Mouse (Mus musculus) hindbrain, embryonic 10.5 days (tissue): ENCODE results near the gene Slc19a2. TPM values are rescaled to one million over a fixed set of nuclear protein-coding genes. Genes with fewer than 3 reads are reported as not detected.

Experiments
- DNase-seq: peaks from one replicate; pipeline ENCODE4 v3.0.0-alpha.2; 2017; ENCODE audit warnings: low spot score
- H3K27ac ChIP-seq: fragments of 300-500 bp; sonication (generic); 2 replicates; pipeline ENCODE4 v1.5.1; 2016; ENCODE audit warnings: mild to moderate bottlenecking, moderate library complexity
- H3K27me3 ChIP-seq: fragments of 300-500 bp; sonication (generic); 2 replicates; pipeline ENCODE4 v1.6.1; 2016; ENCODE audit warnings: mild to moderate bottlenecking; ENCODE audit not compliant: poor library complexity, insufficient read depth, severe bottlenecking
- H3K36me3 ChIP-seq: fragments of 300-500 bp; sonication (generic); 2 replicates; pipeline ENCODE4 v1.6.1; 2016; ENCODE audit warnings: mild to moderate bottlenecking, moderate library complexity
- H3K4me1 ChIP-seq: fragments of 300-500 bp; sonication (generic); replicated peaks from 2 replicates; pipeline ENCODE4 v1.6.1; 2016; ENCODE audit warnings: mild to moderate bottlenecking
- H3K4me3 ChIP-seq: fragments of 300-500 bp; sonication (generic); 2 replicates; pipeline ENCODE4 v1.5.1; 2016; ENCODE audit warnings: mild to moderate bottlenecking, moderate library complexity
- H3K9me3 ChIP-seq: fragments of 300-500 bp; sonication (generic); 2 replicates; pipeline ENCODE4 v1.6.1; 2016; ENCODE audit warnings: mild to moderate bottlenecking, moderate library complexity
- WGBS: fragments of 180-500 bp; shearing (Covaris S2); methylation state at CpG from one replicate; pipeline ENCODE4 v1.1.7; 2016; 5-methylcytosine and 5-hydroxymethylcytosine counted together
- polyA plus RNA-seq: library from polyadenylated mRNA; unstranded; fragments of >200 nt; fragmentation: Nextera tagmentation; extraction: Ambion mirVana; gene quantifications from 2 replicates; pipeline ENCODE4 v1.2.1, GENCODE M21; 2016

The Slc19a2 gene
- polyA plus RNA-seq, 1 experiment from 2014 or later = 8.2 TPM

DNA sequence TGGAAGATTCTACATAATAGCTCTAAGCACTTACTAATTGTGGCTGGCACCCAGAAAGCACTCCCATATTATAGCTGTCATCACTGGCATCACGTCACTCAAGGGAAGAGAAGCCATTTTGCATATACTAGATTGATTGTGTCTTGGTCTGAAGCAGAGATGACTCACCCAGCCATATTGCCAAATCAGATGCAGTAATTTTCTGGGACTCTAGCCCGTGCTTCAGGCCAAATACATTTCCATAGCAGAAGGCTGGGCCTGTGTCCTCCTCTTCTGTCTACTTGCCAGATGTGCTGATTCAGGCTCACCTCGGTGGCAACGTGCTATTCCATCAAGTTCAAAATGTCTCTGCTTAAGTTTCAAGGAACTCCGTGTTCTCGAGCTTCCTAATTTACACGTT is 12.7 kb downstream of the Slc19a2 start:
- H3K36me3 ChIP-seq = peaks cover 36% of the 10 kb centered on the region
- WGBS = 90% methylated on average over 7 of the region's 7 CpGs

DNA sequence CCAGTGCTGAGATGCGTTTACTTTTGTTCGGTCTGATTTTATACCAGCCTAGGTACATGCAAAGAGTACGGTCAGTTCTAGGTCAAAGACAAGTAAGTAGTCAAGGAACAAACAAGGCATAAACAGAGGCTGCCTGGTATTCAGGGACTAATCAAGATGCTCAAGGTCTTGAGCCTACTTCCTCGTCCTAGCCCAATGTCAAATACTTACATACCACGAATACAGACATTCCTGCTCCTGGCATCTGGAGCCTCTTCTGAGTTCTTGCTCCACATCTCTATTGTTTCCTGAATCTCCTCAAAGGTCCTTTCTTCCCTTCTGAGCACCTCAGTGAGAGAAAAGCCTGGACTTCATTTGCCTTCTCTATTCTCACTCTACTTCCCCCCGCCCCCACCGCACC is 22.1 kb downstream of the Slc19a2 start:
- H3K36me3 ChIP-seq = no peaks in the 10 kb centered on the region
- no peak overlapping the region for H3K27ac ChIP-seq
- H3K4me3 ChIP-seq = no peak overlapping the region
- WGBS = 85% methylated on average over 7 of the region's 7 CpGs
- DNase-seq = no peak
- H3K4me1 ChIP-seq = 0 out of 2 replicates have a peak, but pooled peaks cover 9% of the 10 kb centered on the region
- 0 out of 2 replicates have a peak, but pooled peaks cover 6% of the 10 kb centered on the region for H3K27me3 ChIP-seq
- no peaks in the 10 kb centered on the region for H3K9me3 ChIP-seq

More for the DNA sequence above, 12.7 kb downstream of the Slc19a2 start:
- no peak overlapping the region for H3K27ac ChIP-seq
- no peaks in the 10 kb centered on the region for H3K9me3 ChIP-seq
- no peaks in the 10 kb centered on the region for H3K27me3 ChIP-seq
- no peaks in the 10 kb centered on the region for H3K4me1 ChIP-seq
- no peak for DNase-seq
- H3K4me3 ChIP-seq = no peak overlapping the region

DNA sequence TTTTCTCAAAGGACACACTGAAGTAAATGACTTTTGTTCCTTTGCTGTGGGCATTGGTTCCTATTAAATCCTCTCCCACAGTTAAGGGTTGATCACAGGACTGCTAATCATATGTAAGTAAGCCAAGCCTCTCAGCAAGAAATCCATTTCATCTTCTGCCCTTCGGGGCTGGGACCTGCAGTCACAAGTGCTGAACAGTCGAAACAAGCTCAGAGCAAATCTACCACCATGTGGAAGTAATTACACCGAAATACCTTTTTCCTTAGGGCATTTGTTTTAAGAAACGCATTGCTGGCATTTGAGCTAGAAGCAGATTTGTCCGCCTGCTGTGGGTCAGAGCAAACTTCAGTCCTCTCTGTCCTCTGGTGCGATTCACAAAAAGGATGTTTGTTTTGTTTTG is 24.8 kb downstream of the Slc19a2 start:
- H3K27ac ChIP-seq = no peak overlapping the region
- no peak overlapping the region for H3K4me3 ChIP-seq
- no peak for DNase-seq
- no peaks in the 10 kb centered on the region for H3K36me3 ChIP-seq
- H3K4me1 ChIP-seq = 0 out of 2 replicates have a peak, but pooled peaks cover 7% of the 10 kb centered on the region
- WGBS = 61% methylated on average over 6 of the region's 6 CpGs
- no peaks in the 10 kb centered on the region for H3K9me3 ChIP-seq
- H3K27me3 ChIP-seq = 0 out of 2 replicates have a peak, but pooled peaks cover 6% of the 10 kb centered on the region

DNA sequence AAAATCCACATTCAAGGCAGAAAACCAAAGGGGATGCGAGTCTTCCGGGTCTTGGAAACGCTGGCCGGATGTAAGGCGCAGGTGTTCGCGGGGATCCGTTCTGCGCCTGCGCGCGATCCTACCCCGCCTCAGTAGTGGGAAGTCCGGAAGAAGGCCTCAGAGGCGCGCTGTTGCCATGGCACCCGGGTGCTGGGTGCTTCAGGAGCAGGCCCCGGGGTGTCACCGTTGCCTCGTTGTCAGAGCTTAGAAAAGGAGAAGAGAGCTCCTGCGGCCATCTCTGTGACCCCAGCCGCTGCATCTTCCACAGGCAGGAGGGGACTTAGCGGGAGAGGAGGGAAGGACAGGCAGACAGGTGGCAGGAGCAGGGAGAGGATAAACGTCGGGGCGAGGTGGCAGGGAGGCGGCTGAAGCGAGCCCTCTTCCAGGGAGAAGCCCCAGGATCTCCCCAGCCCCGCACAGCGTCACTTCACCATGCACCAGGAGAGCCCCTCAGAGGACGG is 26.7 kb downstream of the Slc19a2 start, which contains the start of gene Ccdc181:
Gene Ccdc181 (plus strand): TSS at position 131 of the 500 bp plus-strand sequence.
- H3K27me3 ChIP-seq = 0 out of 2 replicates have a peak, but pooled peaks cover 6% of the 10 kb centered on the region
- H3K4me1 ChIP-seq = 0 out of 2 replicates have a peak, but pooled peaks cover 7% of the 10 kb centered on the region
- H3K27ac ChIP-seq = peak within 1 kb of the TSS; percentile 89
- H3K4me3 ChIP-seq = peak within 1 kb of the TSS; percentile 79
- no peaks in the 10 kb centered on the region for H3K9me3 ChIP-seq
- WGBS = under 1% methylated on average over 31 of the region's 31 CpGs
- peaks cover 4% of the 10 kb centered on the region; the same call in 1 of the 2 replicates for H3K36me3 ChIP-seq
- DNase-seq = peak; percentile 94

DNA sequence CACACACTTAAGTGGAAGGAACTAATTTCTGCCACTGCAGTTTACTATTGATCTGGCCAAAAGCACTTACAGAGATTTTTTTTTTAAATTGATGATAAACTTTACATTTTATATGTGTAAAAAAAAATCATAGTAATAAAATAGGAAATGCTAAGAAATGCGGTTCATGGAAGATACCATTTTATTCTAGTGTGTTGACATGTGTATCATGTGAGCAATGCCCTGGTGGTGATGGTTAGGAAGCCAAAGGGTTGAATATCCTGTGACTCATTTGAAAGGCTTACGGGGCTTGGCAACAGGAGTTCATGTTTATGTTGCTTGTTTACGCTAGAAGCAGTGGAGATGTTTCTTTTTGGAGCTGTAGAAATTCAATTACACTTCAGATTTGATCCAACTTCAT is 27.7 kb downstream of the Slc19a2 start:
- H3K27ac ChIP-seq = no peak overlapping the region
- WGBS = 92% methylated on average over 3 of the region's 3 CpGs
- H3K9me3 ChIP-seq = no peaks in the 10 kb centered on the region
- H3K4me1 ChIP-seq = 0 out of 2 replicates have a peak, but pooled peaks cover 7% of the 10 kb centered on the region
- 0 out of 2 replicates have a peak, but pooled peaks cover 6% of the 10 kb centered on the region for H3K27me3 ChIP-seq
- DNase-seq = no peak
- no peak overlapping the region for H3K4me3 ChIP-seq
- H3K36me3 ChIP-seq = peaks cover 5% of the 10 kb centered on the region; the same call in 1 of the 2 replicates

DNA sequence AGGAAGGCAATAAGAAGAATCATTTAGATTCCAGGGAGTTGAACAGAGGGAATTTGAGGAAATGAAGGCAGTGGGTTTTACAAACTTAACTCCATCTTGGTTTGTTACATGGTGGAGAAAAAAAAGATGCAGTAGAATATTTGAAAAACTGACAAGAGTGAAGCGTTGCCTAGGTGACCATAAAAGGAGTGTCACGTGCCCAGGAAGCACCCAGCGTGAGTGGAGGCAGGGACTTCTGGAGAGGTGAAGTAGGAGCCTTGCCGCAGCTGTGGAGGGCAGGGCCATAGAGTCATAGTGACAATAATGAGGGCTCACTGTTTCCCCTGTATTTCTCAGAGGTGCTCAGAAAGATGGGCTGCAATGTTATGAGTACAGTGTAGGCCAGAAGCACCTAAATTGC is 30.5 kb downstream of the Slc19a2 start:
- H3K4me3 ChIP-seq = no peak overlapping the region
- H3K9me3 ChIP-seq = no peaks in the 10 kb centered on the region
- H3K27me3 ChIP-seq = no peaks in the 10 kb centered on the region
- 79% methylated on average over 4 of the region's 4 CpGs for WGBS
- H3K36me3 ChIP-seq = peaks cover 8% of the 10 kb centered on the region
- no peak overlapping the region for H3K27ac ChIP-seq
- 0 out of 2 replicates have a peak, but pooled peaks cover 7% of the 10 kb centered on the region for H3K4me1 ChIP-seq
- DNase-seq = no peak

DNA sequence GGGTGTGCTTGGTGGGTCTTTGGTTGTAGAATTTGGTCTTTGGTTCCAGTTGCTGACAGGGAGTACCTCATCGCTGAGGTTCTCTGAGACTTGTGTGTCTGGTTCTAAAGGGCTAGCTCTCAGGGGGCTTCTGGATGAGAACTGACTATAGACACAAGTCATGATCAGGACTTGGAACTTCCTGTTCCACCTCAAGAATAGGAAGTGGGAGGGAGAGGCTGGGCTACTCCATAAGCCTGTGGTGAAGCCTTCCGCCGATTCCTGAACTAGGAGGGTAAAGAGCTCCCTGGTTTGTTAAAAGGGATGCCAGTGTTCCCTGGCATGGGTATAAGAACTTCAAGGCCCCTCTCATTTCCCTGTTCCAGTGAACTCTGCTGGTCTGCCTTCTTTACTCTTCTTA is 35.2 kb downstream of the Slc19a2 start:
- 95% methylated on average over 3 of the region's 3 CpGs for WGBS
- Histone ChIP-seq H3K9me3 (no peaks in the 10 kb centered on the region), H3K27ac (no peak overlapping the region), H3K4me3 (no peak overlapping the region), H3K4me1 (0 out of 2 replicates have a peak, but pooled peaks cover 3% of the 10 kb centered on the region), H3K27me3 (no peaks in the 10 kb centered on the region), H3K36me3 (peaks cover 8% of the 10 kb centered on the region)
- DNase-seq = no peak

DNA sequence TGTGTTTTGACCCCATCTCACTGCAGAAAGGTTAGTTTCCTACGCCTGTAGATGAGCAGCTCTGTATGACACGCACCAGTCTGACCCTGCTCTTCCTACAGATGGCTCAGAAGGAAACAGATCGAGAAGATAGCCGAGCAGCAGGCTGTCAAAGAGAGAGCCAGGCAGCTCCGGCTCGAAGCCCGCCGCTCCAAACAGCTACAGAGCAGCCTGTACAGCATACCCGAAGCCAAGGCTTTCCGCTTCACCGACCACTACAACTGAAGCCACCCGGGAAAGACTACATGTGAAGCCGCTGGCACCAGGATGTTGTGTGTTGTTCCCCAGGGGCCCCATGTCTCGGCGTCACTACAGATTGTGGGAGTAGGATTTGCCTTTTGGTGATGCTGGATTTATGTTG is 38.6 kb downstream of the Slc19a2 start:
- 60% methylated on average over 15 of the region's 15 CpGs for WGBS
- H3K27me3 ChIP-seq = no peaks in the 10 kb centered on the region
- H3K9me3 ChIP-seq = no peaks in the 10 kb centered on the region
- no peak overlapping the region for H3K27ac ChIP-seq
- DNase-seq = no peak
- H3K36me3 ChIP-seq = peaks cover 28% of the 10 kb centered on the region
- no peak overlapping the region for H3K4me3 ChIP-seq
- 0 out of 2 replicates have a peak, but pooled peaks cover 3% of the 10 kb centered on the region for H3K4me1 ChIP-seq

DNA sequence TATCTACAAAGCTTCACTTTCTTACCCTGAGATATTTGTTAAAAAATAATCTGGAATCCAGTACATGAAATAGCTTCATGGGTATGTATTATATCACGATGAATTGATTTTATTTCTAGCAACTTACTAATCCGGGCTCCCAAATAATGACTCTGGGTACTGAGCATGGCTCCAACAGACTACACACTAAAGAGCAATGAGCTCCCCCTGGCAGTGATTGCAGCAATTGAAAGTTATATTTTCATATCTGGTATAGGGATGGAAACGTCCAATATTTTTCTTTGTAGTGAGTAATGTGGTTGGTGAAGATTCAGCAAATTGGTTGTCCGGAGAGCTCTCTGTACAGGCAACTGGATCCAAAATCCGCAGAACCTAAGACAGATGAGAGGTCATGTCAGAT is 43.2 kb downstream of the Slc19a2 start:
- WGBS = 93% methylated on average over 5 of the region's 5 CpGs
- H3K9me3 ChIP-seq = no peaks in the 10 kb centered on the region
- no peaks in the 10 kb centered on the region for H3K27me3 ChIP-seq
- H3K4me3 ChIP-seq = no peak overlapping the region
- peaks cover 66% of the 10 kb centered on the region for H3K36me3 ChIP-seq
- no peak for DNase-seq
- no peak overlapping the region for H3K27ac ChIP-seq
- H3K4me1 ChIP-seq = 0 out of 2 replicates have a peak, but pooled peaks cover 3% of the 10 kb centered on the region

DNA sequence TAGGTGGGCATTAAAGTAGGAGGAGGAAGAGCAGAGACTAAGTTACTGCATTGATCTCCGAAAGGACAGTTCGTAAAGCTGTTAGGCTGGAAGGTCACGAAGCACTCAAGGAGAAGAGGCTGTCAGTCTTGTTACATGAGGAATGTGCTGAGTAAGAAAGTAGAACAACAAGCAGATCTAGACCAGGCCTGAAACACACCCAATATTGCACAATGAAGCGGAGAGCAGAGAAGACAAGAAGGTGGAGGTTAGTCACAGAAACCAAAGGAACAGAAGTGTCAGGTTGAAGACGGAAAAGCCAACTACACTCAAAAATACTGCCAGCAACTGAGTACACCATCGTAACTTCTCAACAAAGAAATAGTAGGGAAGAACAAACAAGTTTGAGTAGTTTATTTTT is 45.2 kb downstream of the Slc19a2 start:
- no peak overlapping the region for H3K4me3 ChIP-seq
- no peaks in the 10 kb centered on the region for H3K9me3 ChIP-seq
- H3K27me3 ChIP-seq = no peaks in the 10 kb centered on the region
- H3K4me1 ChIP-seq = no peaks in the 10 kb centered on the region
- H3K36me3 ChIP-seq = peaks cover 86% of the 10 kb centered on the region
- H3K27ac ChIP-seq = no peak overlapping the region
- no peak for DNase-seq
- WGBS = 93% methylated on average over 6 of the region's 6 CpGs

DNA sequence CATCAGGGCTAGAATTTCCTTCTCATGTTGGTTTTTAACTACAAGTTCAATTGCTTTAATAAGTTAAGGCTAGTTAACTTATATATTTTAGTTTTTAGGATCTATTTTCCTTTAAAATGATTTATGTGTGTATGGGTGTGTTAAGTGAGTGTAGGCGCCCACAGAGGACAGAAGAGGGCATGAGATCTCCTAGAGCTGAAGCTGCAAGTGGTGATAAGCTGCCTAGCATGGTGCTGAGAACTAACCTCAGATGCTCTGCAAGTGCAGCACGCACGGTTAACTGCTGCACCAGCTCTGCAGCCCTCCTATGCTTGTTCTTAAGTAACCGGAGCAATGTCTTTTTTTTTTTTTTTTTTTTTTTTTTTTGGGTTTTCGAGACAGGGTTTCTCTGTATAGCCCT is 47.6 kb downstream of the Slc19a2 start:
- Histone ChIP-seq H3K27me3 (no peaks in the 10 kb centered on the region), H3K36me3 (peaks cover 91% of the 10 kb centered on the region), H3K9me3 (no peaks in the 10 kb centered on the region), H3K27ac (no peak overlapping the region), H3K4me3 (no peak overlapping the region), H3K4me1 (no peaks in the 10 kb centered on the region)
- 94% methylated on average over 4 of the region's 5 CpGs for WGBS
- DNase-seq = no peak

DNA sequence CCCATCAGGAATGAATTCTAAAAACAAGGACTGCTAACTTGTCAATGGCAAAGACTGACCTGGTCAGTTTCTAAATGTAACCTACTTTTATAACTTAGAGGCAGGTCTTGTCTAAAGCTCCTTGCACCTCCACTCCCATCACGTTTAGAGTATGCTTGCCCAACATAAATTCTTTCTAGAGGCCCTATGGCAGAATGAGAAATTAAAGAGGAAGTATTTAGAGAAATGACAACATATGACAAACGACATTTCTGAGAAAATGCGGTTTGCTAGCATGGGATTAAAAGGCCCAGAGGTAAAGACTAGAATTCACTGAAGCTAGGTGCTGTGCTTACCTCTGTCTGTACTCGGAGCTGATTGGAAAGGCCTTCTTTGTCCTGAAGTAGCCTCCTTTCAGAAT is 53.1 kb downstream of the Slc19a2 start:
- Histone ChIP-seq H3K27ac (no peak overlapping the region), H3K36me3 (peaks cover 70% of the 10 kb centered on the region), H3K4me3 (no peak overlapping the region), H3K9me3 (no peaks in the 10 kb centered on the region), H3K27me3 (no peaks in the 10 kb centered on the region), H3K4me1 (peaks cover 9% of the 10 kb centered on the region)
- 90% methylated on average over 4 of the region's 4 CpGs for WGBS
- DNase-seq = no peak

DNA sequence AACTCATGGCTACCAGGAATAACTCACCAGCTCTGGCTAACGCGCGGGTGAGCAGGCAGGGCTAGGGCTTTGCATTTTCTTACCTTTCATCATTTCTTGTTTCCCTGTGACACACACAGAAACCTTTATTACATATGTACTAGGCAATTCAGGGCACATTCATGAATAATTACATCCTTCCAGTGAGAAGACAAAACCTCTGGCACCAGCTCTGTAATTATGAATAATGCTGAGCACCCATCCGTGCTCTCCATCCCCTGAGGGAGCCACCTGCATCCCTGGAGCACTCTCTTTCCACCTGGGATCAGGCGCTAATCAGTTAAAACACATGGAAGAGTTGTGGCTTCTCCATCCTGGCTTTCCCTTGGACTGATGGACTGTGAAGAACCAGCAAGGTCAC is 55.0 kb downstream of the Slc19a2 start, which contains the start of gene Nme7:
Gene Nme7 (plus strand): TSS at position 301 of the 400 bp plus-strand sequence.
- WGBS = 87% methylated on average over 5 of the region's 5 CpGs
- peaks cover 52% of the 10 kb centered on the region for H3K36me3 ChIP-seq
- H3K4me3 ChIP-seq = no peak within 1 kb of the TSS
- H3K27ac ChIP-seq = no peak within 1 kb of the TSS
- peaks cover 18% of the 10 kb centered on the region for H3K4me1 ChIP-seq
- H3K9me3 ChIP-seq = no peaks in the 10 kb centered on the region
- H3K27me3 ChIP-seq = no peaks in the 10 kb centered on the region
- DNase-seq = no peak
